Mouse (Mus musculus) hindbrain, embryonic 11.5 days (tissue): ENCODE measurements around the gene Fndc7. TPM values are rescaled to one million over a fixed set of nuclear protein-coding genes. Genes with fewer than 3 reads are reported as not detected.

Experiments used
- ATAC-seq: fragments of 200-750 bp; cut with Nextera tagmentation; 2 replicates; pipeline ENCODE4 v1.8.0; 2017; ENCODE audit warnings: mild to moderate bottlenecking, moderate TSS enrichment, moderate library complexity; ENCODE audit not compliant: low FRiP score
- DNase-seq: peaks from one replicate; pipeline ENCODE4 v3.0.0-alpha.2; 2015; ENCODE audit warnings: low spot score
- H3K27ac ChIP-seq: fragments of 300-500 bp; sonication (generic); 2 replicates; pipeline ENCODE4 v1.5.1; 2014; ENCODE audit warnings: mild to moderate bottlenecking, low read depth, low read length
- H3K27me3 ChIP-seq: fragments of 300-500 bp; sonication (generic); 2 replicates; pipeline ENCODE4 v1.6.1; 2014; ENCODE audit warnings: mild to moderate bottlenecking, low read length, moderate library complexity, mixed read lengths; ENCODE audit not compliant: control insufficient read depth, insufficient read depth
- H3K36me3 ChIP-seq: fragments of 300-500 bp; sonication (generic); 2 replicates; pipeline ENCODE4 v1.6.1; 2014; ENCODE audit warnings: mild to moderate bottlenecking, low read length, moderate library complexity, mixed read lengths; ENCODE audit not compliant: control insufficient read depth, insufficient read depth
- H3K4me1 ChIP-seq: fragments of 300-500 bp; sonication (generic); replicated peaks from 2 replicates; pipeline ENCODE4 v1.6.1; 2014; ENCODE audit warnings: low read length, mixed read lengths; ENCODE audit not compliant: control insufficient read depth, insufficient read depth
- H3K4me2 ChIP-seq: fragments of 300-500 bp; sonication (generic); replicated peaks from 2 replicates; pipeline ENCODE4 v1.6.1; 2014; ENCODE audit warnings: mild to moderate bottlenecking, low read depth, low read length
- H3K4me3 ChIP-seq: fragments of 300-500 bp; sonication (generic); 2 replicates; pipeline ENCODE4 v1.5.1; 2014; ENCODE audit warnings: low read depth, low read length
- H3K9ac ChIP-seq: fragments of 300-500 bp; sonication (generic); 2 replicates; pipeline ENCODE4 v1.6.1; 2014; ENCODE audit warnings: low read depth, low read length
- H3K9me3 ChIP-seq: fragments of 300-500 bp; sonication (generic); 2 replicates; pipeline ENCODE4 v1.6.1; 2016; ENCODE audit warnings: low read length; ENCODE audit not compliant: control insufficient read depth
- WGBS: fragments of 180-500 bp; shearing (Covaris S2); extraction: QIAGEN DNeasy Blood & Tissue Kit; methylation state at CpG from one replicate; pipeline ENCODE4 v1.1.7; 2014; 5-methylcytosine and 5-hydroxymethylcytosine counted together
- polyA plus RNA-seq: library from polyadenylated mRNA; unstranded; fragments of >200 nt; fragmentation: Nextera tagmentation; extraction: Ambion mirVana; gene quantifications from 2 replicates; pipeline ENCODE4 v1.2.1, GENCODE M21; 2014

Fndc7 gene
- polyA plus RNA-seq, 1 experiment from 2014 or later = not detected

DNA sequence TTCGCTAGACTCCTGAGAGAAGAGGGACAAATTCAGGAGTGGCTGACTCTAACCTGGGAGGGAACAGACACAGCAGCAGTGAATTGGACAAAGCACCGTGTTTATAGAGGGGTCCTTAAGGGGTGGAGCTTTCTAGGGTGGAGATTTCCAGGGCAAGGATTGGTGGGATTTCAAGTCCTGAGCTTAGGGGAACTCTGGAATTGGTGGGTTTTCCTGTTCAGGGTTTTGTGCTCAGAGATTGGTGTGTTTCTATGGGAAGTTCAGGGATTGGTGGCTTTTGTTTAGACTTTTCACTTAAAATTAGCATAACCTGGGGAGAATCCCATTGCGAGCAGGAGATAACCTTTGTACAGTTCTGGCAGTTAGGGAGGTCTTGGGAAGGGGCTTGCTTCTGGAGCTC is 28.2 kb upstream of the Fndc7 start:
- no peaks in the 10 kb centered on the region for H3K27me3 ChIP-seq
- H3K4me3 ChIP-seq = no peak overlapping the region
- WGBS = 63% methylated on average over 3 of the region's 3 CpGs
- no peaks in the 10 kb centered on the region for H3K9me3 ChIP-seq
- no peak overlapping the region for H3K27ac ChIP-seq
- no peaks in the 10 kb centered on the region for H3K4me1 ChIP-seq
- no peak overlapping the region for H3K9ac ChIP-seq
- no peaks in the 10 kb centered on the region for H3K36me3 ChIP-seq
- no peak overlapping the region for H3K4me2 ChIP-seq
- ATAC-seq = no peak
- DNase-seq = no peak

DNA sequence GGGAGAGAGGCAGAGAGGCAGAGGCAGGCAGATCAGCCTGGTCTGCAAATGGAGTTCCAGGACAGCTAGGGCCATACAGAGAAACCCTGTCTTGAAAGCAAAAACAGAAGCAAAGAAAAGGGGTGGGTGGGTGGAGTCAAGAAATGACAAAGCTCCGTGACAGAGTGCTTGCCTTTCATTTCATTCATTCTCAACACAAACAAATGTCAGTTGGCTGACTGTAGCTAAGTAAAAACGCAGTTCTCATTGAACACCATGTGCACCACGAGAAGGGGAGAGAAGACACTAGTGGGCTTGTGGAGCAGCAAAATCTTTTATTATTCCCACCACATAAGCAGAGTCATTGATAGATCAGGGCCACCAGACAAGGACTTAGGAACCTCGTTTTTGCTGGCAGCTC is 27.0 kb upstream of the Fndc7 start:
- WGBS = 48% methylated on average over 4 of the region's 4 CpGs
- no peaks in the 10 kb centered on the region for H3K4me1 ChIP-seq
- H3K4me3 ChIP-seq = no peak overlapping the region
- DNase-seq (no peak), ATAC-seq (no peak)
- no peak overlapping the region for H3K9ac ChIP-seq
- H3K27me3 ChIP-seq = no peaks in the 10 kb centered on the region
- no peak overlapping the region for H3K4me2 ChIP-seq
- H3K9me3 ChIP-seq = no peaks in the 10 kb centered on the region
- H3K36me3 ChIP-seq = no peaks in the 10 kb centered on the region
- H3K27ac ChIP-seq = no peak overlapping the region

DNA sequence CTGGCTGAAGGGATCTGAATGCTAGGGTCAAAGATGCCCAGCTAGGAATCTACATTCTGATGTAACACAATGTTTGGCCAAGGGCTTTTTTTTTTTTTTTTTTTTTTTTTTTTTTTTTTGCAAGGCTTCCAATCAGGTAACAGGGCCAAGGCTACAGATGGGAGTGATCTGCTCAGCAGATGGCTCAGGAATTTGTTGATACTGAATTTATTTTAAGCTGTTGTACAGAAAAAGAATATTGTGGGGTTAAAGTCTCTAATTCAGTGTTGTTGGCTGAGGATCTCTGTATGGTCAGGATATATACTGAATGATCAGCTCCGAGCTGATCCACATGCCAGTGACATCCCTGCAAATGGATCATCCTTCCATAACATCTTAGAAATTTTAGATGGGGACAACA is 26.2 kb upstream of the Fndc7 start:
- Histone ChIP-seq H3K4me2 (no peak overlapping the region), H3K9ac (no peak overlapping the region), H3K4me1 (no peaks in the 10 kb centered on the region), H3K9me3 (no peaks in the 10 kb centered on the region), H3K27me3 (no peaks in the 10 kb centered on the region), H3K36me3 (no peaks in the 10 kb centered on the region), H3K4me3 (no peak overlapping the region), H3K27ac (no peak overlapping the region)
- no peak for DNase-seq
- WGBS = 95% methylated on average over 1 of the region's 1 CpGs
- no peak for ATAC-seq

DNA sequence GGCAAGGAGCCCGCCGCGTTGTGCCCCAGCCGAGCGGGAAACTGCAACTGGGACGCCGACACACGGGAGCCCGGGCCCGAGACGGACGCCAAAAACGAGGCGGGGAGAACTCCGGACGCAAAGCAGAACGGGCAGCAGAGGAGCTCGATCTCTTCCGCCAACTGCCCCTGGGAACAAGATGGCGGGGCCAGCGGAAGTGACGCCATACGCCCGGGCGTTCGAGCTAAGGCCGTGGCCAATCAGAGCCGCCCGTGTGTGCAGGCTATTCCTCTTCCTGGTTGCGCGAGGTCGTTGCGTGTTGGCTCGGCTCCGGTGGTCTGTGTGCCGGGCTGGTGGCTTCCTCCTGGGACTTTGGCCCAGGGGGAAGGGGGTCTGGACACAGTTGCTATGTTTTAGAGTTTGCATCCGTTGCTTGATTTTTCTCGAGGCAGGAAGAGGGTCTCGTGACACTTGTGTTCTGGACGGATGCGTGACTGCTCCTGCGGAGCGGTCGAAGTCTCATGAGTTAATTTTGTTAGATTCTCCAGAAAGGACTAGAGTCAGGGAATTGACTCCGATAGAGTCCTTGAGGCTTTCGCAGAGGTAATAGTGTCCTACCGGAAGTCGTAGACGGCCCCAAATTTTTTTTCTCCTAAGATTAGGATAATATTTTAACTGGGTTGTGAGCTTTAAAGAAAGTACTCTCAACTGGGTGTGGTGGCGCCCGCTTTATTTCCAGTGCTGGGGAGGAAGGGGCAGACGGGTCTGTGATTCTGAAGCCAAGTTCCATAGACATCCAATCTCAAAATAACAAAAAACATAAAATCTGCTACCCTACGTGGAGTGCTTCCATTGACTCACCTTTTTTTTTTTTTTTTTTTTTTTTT is 22.0 kb upstream of the Fndc7 start, which contains the start of gene Prpf38b:
Gene Prpf38b, minus strand, starts transcription at position 180 of the 866 bp plus-strand sequence.
- peak; percentile 95 for DNase-seq
- Histone ChIP-seq H3K27me3 (no peaks in the 10 kb centered on the region), H3K4me1 (no peaks in the 10 kb centered on the region), H3K9me3 (no peaks in the 10 kb centered on the region), H3K4me2 (peak within 1 kb of the TSS; percentile 89), H3K36me3 (no peaks in the 10 kb centered on the region), H3K4me3 (peak within 1 kb of the TSS; percentile 97), H3K9ac (peak within 1 kb of the TSS; percentile 92), H3K27ac (peak within 1 kb of the TSS; percentile 97)
- 1% methylated on average over 53 of the region's 53 CpGs for WGBS
- ATAC-seq = peak; percentile 99

DNA sequence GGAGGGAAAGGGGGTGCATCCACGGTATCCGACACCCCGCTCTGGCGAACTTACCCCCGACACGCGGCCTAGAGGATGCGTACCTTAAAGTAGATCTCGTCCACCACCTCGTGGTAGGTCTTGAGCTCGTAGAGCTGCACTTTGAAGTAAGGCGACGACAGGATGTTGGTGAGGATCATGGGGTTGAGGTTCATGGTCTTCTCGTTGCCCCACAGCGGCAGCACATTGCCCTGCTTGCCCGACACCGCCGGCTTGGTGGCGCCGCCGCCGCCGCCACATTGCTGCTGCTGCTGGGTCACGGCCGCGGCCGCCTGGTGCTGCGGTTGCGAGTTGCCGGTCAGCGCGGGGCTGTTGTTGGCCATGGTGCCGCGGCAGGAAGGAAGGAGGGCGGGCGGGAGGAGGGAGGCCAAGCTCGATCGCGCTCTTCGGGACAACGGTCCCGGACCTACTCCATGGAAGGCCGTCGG is 21.3 kb upstream of the Fndc7 start:
- H3K4me1 ChIP-seq = no peaks in the 10 kb centered on the region
- peak overlapping the region; percentile 97 for H3K27ac ChIP-seq
- no peaks in the 10 kb centered on the region for H3K9me3 ChIP-seq
- peak overlapping the region; percentile 97 for H3K4me3 ChIP-seq
- H3K9ac ChIP-seq = peak overlapping the region; percentile 92
- peak overlapping the region; percentile 89 for H3K4me2 ChIP-seq
- no peaks in the 10 kb centered on the region for H3K27me3 ChIP-seq
- peak; percentile 69 for DNase-seq
- ATAC-seq = peak; percentile 88
- H3K36me3 ChIP-seq = no peaks in the 10 kb centered on the region
- whole genome bisulfite sequencing = under 1% methylated on average over 38 of the region's 44 CpGs

DNA sequence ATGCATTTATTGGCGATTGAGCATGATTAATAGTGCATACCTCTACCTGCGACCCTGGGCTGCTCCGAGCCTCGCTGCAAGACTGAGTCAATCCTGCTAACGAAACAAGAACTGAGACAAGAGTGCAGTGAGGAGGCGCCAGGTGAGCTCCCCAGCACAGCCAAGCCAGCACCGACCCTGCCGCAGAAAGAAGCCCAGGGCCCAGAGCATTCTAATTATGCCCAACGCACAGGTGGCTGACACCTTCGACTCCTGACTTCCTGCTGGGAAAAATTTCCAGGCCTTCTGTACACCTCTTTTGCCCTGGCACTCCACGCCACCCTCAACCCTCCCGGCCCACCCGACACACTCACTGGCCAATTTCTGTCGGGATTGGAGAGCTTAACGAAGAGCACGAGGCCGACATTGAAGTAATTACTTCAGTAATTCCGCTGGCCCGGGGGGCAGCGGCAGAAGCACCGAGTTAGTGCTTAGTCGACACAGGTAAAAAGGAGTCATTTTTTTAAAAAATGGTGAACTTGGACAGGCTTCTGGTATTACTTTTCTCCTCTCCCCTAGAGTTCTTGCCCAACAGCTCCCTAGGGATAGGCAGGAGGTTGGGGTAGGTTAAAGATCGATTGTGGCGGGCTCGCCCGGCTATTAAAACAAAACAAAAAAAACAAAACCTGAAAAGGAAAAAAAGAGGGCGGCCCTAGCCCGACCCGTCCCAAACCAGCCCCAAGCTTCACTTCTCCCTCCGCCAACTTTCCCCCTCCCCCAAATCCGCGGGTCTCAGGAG is 20.7 kb upstream of the Fndc7 start:
- Histone ChIP-seq H3K4me1 (no peaks in the 10 kb centered on the region), H3K9me3 (no peaks in the 10 kb centered on the region), H3K4me3 (peak overlapping the region; percentile 97), H3K27ac (peak overlapping the region; percentile 97), H3K4me2 (peak overlapping the region; percentile 89), H3K27me3 (no peaks in the 10 kb centered on the region), H3K9ac (peak overlapping the region; percentile 92), H3K36me3 (no peaks in the 10 kb centered on the region)
- ATAC-seq = no peak
- peak; percentile 38 for DNase-seq
- WGBS = 1% methylated on average over 29 of the region's 32 CpGs

DNA sequence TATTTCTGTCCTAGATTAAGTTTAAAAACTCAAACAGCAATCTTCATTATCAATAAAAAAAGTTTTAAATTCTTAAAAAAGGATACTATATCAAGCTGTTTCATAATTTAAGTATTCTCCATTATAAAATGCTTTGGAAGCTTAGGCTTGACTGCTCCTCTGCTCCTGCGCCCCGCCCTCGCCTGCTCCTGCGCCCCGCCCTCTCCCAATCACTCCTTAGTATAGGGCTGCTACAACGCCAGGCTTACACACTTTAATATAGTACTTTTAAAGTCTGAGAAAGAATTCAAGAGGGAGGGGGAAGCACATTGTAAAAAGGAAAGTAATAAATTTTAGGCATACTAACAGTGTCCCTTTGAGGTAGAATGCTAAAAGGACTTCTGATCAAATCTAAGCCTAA is 13.1 kb upstream of the Fndc7 start:
- DNase-seq (no peak), ATAC-seq (no peak)
- H3K4me2 ChIP-seq = no peak overlapping the region
- no peaks in the 10 kb centered on the region for H3K9me3 ChIP-seq
- no peaks in the 10 kb centered on the region for H3K4me1 ChIP-seq
- H3K9ac ChIP-seq = no peak overlapping the region
- no peaks in the 10 kb centered on the region for H3K27me3 ChIP-seq
- no peak overlapping the region for H3K27ac ChIP-seq
- 97% methylated on average over 6 of the region's 6 CpGs for WGBS
- H3K36me3 ChIP-seq = peaks cover 10% of the 10 kb centered on the region; the same call in 1 of the 2 replicates
- no peak overlapping the region for H3K4me3 ChIP-seq

DNA sequence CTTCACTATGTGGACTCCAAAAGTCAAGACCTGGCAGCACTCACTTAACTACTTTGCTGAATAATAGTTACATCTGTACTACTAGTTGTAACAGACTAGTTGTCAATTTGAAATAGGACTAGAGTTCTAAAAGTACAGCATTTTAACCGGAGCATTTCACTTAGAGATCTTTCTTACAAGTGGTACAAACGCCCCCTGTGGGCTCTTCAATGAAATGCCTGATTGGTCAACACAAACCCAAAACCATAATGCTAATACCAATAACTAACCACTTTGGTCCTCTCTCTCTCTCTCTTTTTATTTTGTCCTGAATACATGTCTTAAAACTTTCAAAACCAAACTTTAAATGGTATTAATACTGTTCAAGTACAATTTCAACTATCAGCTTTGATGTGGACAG is 12.2 kb upstream of the Fndc7 start:
- Histone ChIP-seq H3K9ac (no peak overlapping the region), H3K36me3 (peaks cover 10% of the 10 kb centered on the region; the same call in 1 of the 2 replicates), H3K4me2 (no peak overlapping the region), H3K4me3 (no peak overlapping the region), H3K27me3 (no peaks in the 10 kb centered on the region), H3K27ac (no peak overlapping the region), H3K9me3 (no peaks in the 10 kb centered on the region), H3K4me1 (no peaks in the 10 kb centered on the region)
- no peak for ATAC-seq
- WGBS = 61% methylated on average over 2 of the region's 2 CpGs
- no peak for DNase-seq
